Mouse (Mus musculus): ENCODE measurements at regions not wholly inside any gene's neighbourhood (a gene's known extent, or its start where the extent isn't known, plus 50 kb on each side); places are given as distances from the start of the nearest gene placed in this dataset.
A peak's percentile ranks its signal among the peaks of the same experiment; 100 is the strongest.

GRCm38 (mm10) chr4:98282275-98282674, 100.8 kb downstream of the Tm2d1 start:
- DNase-seq (ENCODE audit: low spot score) = no peak

DNA sequence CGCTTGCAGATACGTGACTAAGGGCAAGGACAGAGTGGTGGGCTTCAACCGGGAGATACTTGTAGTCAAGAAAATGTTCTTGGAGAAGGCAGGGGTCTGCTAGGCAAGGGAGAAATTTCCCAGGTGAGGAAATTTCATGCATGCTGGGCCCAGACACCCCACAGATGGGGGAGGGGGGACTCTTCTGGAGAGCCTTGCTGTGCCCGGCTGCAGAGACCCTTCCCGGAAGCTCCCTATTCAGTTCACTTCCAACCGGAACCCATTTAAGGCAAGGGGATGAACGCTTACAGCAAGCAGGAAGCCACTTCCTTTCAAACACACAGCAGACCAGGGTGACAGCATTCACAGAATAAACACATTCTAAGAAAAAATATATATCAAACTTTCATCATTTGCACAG, 124.8 kb downstream of the Tm2d1 start:
- DNase-seq (ENCODE audit: low spot score) = no peak

DNA sequence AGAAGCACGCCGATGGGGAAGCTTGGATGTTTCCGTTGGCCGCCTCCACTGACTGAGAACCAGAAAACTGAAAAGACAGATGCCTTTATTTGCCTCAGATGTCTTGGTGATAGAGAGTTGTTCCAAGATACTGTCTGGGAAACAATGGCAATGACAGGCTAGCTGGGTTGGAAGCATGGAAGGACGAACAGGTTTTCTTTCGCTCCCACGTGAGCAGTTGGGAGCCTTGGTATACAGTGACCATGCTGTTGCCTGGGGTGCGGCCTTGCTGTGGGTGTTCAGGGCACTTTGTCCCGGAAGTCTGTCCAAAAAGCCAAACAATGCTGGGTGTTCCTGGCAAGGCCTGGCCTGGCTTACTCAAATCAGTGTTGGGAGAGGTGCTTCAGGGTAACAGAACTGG, 125.4 kb downstream of the Tm2d1 start:
- DNase-seq (ENCODE audit: low spot score) = no peak

GRCm38 (mm10) chr4:98254856-98255853, 128.0 kb downstream of the Tm2d1 start:
- DNase-seq (ENCODE audit: low spot score) = peak; percentile 78

DNA sequence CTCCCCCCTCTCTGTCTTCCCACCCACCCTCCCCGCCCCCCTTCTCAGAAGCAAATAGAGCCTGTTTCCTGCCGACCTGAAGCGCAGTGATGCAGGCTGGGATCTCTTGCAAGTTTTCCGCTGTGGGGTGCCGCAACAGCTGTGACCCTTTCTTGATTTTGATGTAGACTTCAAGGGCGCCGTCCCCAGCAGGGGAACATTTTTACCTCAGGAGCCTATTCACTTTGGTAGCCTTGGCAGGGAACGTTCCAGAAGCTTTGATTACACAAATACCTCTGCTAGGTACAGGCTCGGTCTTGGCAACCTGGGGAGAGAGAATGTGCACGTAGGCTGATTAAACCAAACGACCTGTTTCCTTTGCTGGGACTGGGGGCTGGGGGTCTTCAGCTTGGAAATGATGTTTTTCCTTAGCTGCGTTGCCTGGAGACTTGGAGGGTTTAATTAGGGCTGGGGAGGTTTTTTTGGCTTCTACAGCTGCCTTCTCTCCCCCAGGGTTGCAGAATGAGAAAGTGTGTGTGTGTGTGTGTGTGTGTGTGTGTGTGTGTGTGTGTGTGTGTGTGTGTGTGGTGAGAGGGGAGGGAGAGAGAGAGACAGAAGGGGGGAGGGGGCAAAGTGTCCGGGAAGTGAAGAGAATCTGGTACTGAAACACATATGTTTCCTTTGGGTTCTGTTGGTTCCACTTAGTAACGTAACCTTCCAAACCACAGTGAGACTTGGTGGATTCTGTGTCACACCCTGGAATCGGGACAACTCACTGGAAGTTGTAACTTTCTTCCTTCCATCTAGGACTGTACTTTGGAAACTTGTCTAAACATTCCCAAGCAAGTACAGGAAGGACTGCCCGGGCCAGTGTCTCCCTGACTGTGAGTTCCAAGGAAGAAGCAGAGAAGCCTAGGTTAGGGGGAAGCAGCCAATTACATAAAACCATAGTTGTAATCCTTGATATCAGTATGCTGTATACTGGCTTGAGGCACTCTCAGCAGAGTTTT, 138.9 kb downstream of the Tm2d1 start:
- peak; percentile 75 for DNase-seq (ENCODE audit: low spot score)

DNA sequence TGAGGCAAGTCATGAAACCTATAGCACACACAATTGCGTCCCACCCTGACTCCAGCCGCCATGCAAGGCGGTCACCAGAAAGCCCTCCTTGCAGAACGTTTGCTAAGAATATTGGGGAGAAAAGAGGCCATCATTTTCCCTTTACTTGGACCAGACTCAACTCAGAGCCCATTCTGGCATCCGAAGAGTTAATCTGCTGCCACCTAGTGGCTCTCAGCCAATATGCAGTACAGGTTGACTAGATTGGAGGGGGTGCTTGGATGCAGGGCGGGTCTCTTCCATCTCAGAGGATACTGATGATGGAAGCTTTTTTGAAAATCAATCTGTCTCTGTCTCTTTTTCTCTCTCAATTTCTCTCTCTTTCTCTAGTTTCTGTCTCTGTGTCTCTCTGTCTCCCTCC, 139.6 kb downstream of the Tm2d1 start:
- DNase-seq (ENCODE audit: low spot score) = peak; percentile 96

DNA sequence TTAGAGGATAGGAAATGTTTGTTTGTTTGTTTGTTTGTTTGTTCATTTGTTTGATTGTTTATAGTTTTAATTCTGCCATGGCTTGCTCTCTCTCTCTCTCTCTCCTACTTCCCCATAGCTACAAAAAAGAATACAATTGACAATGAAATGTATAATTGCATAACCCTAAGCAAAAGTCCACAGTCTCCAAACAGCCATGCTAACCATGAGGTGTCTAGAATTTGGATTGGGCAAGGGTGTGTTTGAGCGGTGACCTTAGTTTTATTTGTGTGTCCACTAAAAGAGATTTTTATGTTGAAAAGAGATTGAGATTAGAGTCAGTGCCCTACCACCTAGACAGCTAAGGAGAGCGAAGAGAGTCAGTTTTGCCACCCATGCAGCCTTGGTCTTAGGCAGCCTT, 141.2 kb downstream of the Tm2d1 start:
- DNase-seq (ENCODE audit: low spot score) = no peak

DNA sequence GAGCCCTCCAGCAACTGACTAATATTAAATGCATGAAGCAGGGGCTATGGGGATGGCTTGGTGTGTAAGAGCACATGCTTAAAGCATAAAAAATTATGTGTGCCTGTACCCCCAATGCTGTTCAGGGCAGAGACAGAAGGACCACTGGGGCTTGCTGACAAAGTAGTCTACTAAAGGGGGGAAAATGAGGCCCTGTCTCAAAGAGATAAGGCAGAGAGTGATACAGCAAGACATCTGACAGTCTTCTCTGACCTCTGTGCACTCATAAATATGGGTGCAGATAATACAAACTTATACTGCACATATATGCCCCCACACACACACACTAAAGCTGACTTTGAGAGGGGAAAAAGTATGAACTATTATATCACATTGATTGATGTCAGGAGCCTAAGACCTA, 142.8 kb downstream of the Tm2d1 start:
- no peak for DNase-seq (ENCODE audit: low spot score)

- no peak for DNase-seq (ENCODE audit: low spot score)
Measured at GRCm38 (mm10) chr4:98238075-98238474, 145.0 kb downstream of the Tm2d1 start.

GRCm38 (mm10) chr4:98237475-98237874, 145.6 kb downstream of the Tm2d1 start:
- DNase-seq (ENCODE audit: low spot score) = no peak

DNA sequence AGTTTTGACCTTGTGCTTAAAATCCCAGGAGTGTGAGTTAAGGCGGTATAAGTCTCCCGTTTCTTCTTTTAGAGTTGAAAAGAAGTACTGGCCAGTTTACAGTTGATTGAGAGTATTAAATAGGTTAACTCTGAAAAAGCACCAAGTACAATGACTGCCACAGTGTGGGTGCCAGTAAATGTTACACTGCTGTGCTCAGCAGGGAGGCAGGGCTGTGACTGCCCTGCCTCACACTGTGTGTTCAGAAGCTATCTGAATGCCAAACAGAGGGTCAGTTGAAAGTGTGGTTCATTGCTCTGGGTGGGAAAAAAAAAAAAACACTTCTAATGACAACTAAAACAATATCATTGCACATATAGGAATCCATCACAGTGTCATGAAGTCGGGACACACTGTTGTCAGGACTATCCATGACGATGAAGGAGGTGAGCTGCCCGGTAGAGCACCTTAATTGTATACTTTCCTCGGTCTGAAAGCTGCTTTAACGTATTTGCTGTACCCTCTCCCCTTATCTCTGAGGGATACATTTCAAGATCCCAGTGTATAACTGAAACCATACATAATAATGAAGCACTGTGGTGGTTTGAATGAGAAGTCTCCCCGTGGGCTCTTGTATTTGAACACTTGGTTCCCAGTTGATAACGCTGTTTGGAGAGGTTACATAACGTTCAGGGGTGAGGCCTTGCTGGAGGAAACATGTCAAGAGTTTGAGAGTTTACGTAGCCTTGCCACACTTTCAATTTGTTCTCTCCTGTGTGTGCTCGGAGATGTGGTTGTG, 146.9 kb downstream of the Tm2d1 start:
- no peak for DNase-seq (ENCODE audit: low spot score)

- no peak for DNase-seq (ENCODE audit: low spot score)
Measured at GRCm38 (mm10) chr4:98228193-98228592, 154.9 kb downstream of the Tm2d1 start.

GRCm38 (mm10) chr4:98224366-98224765, 158.7 kb downstream of the Tm2d1 start:
- no peak for DNase-seq (ENCODE audit: low spot score)

DNA sequence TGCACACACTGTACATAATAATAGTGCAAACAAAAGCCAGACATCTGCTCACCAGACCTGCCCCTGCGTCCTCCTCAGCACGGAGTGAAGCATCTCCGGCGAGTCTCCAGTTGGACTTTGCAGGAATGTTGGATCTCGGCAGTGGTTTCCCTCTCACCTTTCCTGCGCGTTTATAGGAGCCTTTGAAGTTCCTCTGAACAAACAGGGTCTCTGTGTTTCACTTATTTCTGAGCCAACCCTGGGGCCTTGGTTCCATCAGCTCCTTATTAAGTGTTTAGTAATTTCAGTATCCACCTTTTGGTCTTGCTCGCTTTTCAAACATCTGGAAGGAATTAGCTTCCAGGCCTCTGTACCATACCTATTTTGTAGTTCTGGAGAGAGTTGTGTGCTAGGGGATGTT, 159.7 kb downstream of the Tm2d1 start:
- peak; percentile 63 for DNase-seq (ENCODE audit: low spot score)

DNA sequence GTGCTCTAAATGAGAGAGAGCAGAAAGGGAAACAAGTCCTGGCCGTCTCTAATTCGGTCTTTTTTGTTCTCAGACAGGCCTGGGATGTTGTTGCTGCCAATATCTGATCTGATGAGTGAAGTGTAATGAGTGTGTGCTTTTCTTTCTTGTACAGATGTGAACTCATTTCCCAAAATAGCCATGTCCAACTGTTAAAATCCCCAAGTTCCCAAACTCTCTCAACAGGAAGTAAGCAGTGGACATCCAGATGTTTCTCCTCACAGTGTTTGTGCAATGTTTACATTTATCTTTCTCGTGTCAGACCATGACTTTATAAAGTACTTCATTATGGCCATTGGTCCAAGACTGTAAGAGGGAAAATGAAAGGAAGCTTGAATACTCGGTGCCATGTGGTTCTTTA, 161.5 kb downstream of the Tm2d1 start:
- DNase-seq (ENCODE audit: low spot score) = no peak

DNA sequence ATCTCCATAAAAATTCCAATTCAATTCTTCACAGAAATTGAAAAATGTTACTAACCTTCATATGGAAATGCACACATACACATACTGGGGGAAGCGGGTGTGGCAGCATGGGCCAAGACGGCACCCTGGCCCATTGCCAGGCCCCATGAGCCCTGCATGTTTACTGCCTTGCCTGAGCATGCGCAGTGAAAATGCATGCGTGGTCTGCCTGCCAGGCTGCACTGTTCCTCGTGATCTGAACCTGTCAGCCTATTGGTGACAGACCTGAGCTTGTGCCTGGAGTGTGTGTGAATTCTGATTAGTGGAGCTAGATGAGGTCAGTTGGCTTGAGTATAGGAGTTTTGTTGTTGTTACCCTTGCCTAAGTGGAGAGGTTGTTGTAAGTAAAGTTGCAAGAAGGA, 167.9 kb downstream of the Tm2d1 start:
- DNase-seq (ENCODE audit: low spot score) = no peak

- DNase-seq (ENCODE audit: low spot score) = no peak
Measured at GRCm38 (mm10) chr4:98207446-98207845, 175.7 kb downstream of the Tm2d1 start.

DNA sequence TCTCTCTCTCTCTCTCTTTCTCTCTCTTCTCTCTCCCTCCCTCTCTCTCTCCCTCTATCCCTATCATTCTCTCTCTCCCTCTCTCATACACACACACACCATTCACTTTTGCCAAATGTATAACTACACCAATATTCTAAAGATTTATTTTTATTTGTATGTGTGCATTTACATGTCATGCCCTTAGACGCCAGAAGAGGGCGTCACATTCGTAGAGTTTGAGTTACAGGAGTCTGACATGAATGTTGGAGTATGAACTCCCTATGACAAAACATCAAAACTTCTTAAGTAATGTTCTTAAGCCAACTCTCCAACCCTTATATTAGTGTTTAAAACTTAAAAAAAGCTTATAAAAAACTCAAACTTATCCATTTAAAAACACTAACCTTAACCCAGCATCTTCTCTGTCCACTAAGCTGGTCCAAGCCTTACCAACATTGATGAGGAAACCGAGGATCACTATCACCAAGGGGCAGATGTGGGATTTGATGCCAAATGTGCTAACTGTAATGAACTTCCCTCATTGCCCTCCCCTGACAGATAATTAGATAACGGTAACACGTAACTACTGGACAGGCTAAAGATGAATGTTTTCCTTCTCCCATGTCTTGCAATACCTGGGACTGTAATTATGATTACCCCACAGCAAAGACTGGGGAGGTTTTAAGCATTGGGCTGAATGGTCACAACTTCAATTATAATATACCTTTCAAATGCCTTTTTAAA, 176.7 kb downstream of the Tm2d1 start:
- no peak for DNase-seq (ENCODE audit: low spot score)

DNA sequence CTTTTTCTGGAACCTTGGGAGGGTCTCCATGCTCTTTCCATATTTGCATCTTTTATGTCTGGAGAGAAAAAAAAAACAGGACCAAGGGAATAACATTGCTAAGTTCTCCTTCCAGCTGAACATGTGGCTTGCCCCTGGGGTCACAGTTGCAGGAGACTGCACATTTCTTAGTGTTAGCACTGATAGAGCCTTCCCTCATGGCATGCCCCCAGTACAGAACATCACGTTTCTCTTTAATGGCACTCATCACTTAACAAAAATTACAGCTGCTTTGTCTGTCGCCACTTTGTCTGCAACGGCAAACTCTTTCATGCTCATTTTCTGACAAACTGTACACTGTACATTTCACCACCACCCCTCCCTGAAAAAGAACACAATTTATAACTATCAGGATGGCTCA, 180.0 kb downstream of the Tm2d1 start:
- no peak for DNase-seq (ENCODE audit: low spot score)

GRCm38 (mm10) chr4:98202232-98202631, 180.9 kb downstream of the Tm2d1 start:
- DNase-seq (ENCODE audit: low spot score) = no peak

DNA sequence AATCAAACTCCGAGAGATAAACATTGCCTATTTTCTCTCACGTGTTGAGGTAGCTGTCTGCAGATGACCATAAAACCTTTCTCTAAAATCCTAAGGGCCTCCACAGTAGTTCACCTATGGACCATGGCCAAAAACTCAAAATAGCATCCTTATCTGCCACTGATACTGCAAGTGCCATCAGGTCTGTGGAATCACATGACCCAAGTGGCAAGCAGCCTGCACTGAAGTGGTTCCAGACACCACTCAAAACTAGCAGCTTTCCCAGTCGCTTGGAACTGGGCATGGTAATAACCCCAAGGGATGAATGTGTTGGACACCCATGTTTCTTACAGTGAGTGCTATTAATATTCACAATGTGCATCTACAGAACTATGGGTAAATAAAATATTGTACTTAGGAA, 182.0 kb downstream of the Tm2d1 start:
- DNase-seq (ENCODE audit: low spot score) = no peak

Measured in embryo, embryonic 10.5 days (tissue).